In genomic region chr14:48537795-48538766, GRCm38 (mm10) we compare ENCODE assay signal across 8 mouse cellular contexts.
A peak's percentile ranks its signal among the peaks of the same experiment; 100 is the strongest.
DNase-seq lines count a peak whose midpoint lies in the region; ATAC-seq lines count a peak whose summit lies in the region.

No protein-coding gene starts in this region.

- intact Hi-C loops in heart, postnatal 10 days (cut with DNase I): loop anchor here (5.0 kb wide), 1 partner anchor 454 kb away; no protein-coding TSS in a partner anchor

- 0 out of 2 replicates have a peak, but pooled peaks have one; percentile 20 for ATAC-seq in frontal cortex, adult (ENCODE audit: low TSS enrichment)

- DNase-seq in frontal cortex, postnatal 14 days (ENCODE audit: low spot score in 2 of 2): no peak
- DNase-seq in testis, postnatal 10 days (ENCODE audit: low spot score): peak; percentile 44
- DNase-seq in testis, postnatal 14 days (ENCODE audit: low spot score): no peak
- DNase-seq in heart, postnatal 10 days: peak; percentile 45 to 61
- DNase-seq in retina, postnatal 1 day: peak; percentile 61
- no peak for DNase-seq in layer of hippocampus, postnatal 14 days (ENCODE audit: low spot score in 2 of 2)
- DNase-seq in right cerebral cortex, adult 2 months (ENCODE audit: low spot score in 2 of 2): no peak

Comparison
In these comparisons a context has a peak if more than half of its experiments do, and no peak if none do; other contexts are left out.
1. DNase-seq: peak in testis, postnatal 10 days (single experiment), heart, postnatal 10 days (2 of 2) and retina, postnatal 1 day (single experiment); none in frontal cortex, postnatal 14 days (0 of 2), testis, postnatal 14 days (single experiment), layer of hippocampus, postnatal 14 days (0 of 2) and right cerebral cortex, adult 2 months (0 of 2).